Mouse (Mus musculus) forebrain, embryonic 10.5 days (tissue): ENCODE measurements at regions not wholly inside any gene's neighbourhood (a gene's known extent, or its start where the extent isn't known, plus 50 kb on each side); places are given as distances from the start of the nearest gene placed in this dataset.

Source experiments
- DNase-seq: peaks from one replicate; pipeline ENCODE4 v3.0.0-alpha.2; 2017; ENCODE audit warnings: low spot score; ENCODE audit errors: extremely low spot score
- H3K27ac ChIP-seq: fragments of 300-500 bp; sonication (generic); 2 replicates; pipeline ENCODE4 v1.5.1; 2016; ENCODE audit warnings: mild to moderate bottlenecking
- H3K27me3 ChIP-seq: fragments of 300-500 bp; sonication (generic); 2 replicates; pipeline ENCODE4 v1.6.1; 2016; ENCODE audit warnings: mild to moderate bottlenecking; ENCODE audit not compliant: poor library complexity, severe bottlenecking
- H3K36me3 ChIP-seq: fragments of 300-500 bp; sonication (generic); replicated peaks from 2 replicates; pipeline ENCODE4 v1.6.1; 2016; ENCODE audit warnings: mild to moderate bottlenecking, moderate library complexity
- H3K4me1 ChIP-seq: fragments of 300-500 bp; sonication (generic); 2 replicates; pipeline ENCODE4 v1.6.1; 2016
- H3K4me3 ChIP-seq: fragments of 300-500 bp; sonication (generic); 2 replicates; pipeline ENCODE4 v1.5.1; 2016; ENCODE audit warnings: mild to moderate bottlenecking, moderate library complexity
- H3K9me3 ChIP-seq: fragments of 300-500 bp; sonication (generic); 2 replicates; pipeline ENCODE4 v1.6.1; 2016; ENCODE audit warnings: mild to moderate bottlenecking, moderate library complexity
- WGBS: fragments of 180-500 bp; shearing (Covaris S2); methylation state at CpG from one replicate; pipeline ENCODE4 v1.1.7; 2016; 5-methylcytosine and 5-hydroxymethylcytosine counted together

DNA sequence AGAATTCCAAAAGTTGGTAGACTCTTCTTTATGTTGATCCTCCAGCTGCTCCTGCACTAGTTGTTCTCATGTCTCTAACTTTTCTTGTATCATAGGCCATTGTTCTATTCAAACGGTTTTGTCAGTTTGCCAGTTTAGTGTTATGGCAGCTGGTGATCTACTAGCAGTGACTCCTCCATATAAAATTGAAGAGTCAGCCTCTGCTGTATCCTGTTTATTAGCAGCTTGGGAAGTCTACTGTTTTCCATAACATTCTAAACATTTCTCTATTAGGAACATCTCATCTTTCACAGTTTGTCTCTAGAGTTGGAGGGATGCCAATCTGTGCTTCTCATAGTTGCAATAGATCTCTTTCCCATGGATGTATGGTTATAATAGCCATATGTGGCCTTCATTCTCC, 58.6 kb downstream of the Drd1 start:
- H3K4me3 ChIP-seq = no peak overlapping the region
- no peaks in the 10 kb centered on the region for H3K27me3 ChIP-seq
- H3K36me3 ChIP-seq = no peaks in the 10 kb centered on the region
- H3K4me1 ChIP-seq = no peaks in the 10 kb centered on the region
- no peaks in the 10 kb centered on the region for H3K9me3 ChIP-seq
- WGBS = 78% methylated on average over 1 of the region's 1 CpGs
- no peak overlapping the region for H3K27ac ChIP-seq
- no peak for DNase-seq

DNA sequence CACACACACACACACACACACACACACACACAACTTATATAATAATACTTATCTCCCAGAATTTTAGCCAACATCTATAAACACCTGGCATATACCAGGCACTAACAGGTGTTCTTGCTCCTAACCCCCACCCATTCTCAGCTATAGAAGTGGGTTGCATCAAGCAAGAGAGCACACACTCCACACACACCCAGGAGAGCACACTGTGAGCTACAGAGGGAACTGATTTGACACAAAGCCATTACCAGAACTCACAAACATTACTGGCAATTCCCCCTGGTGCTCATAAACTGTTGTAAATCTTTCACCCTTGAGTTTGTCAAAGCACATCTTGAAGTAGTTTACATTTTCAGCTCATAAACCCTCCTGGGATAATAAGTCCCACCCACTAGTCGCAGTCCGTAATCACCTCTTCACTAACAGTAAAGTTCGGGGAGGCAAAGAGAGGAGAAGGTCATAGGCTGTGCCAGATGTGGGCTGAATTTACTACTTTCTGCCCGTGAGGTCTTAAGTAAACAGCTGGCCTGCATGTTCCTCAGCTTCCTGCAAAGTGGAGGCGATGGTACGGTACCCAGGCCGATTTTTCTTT, 62.5 kb downstream of the Drd1 start:
- H3K4me3 ChIP-seq = no peak overlapping the region
- no peak for DNase-seq
- no peaks in the 10 kb centered on the region for H3K4me1 ChIP-seq
- no peaks in the 10 kb centered on the region for H3K9me3 ChIP-seq
- 83% methylated on average over 7 of the region's 7 CpGs for WGBS
- no peaks in the 10 kb centered on the region for H3K27me3 ChIP-seq
- H3K27ac ChIP-seq = no peak overlapping the region
- no peaks in the 10 kb centered on the region for H3K36me3 ChIP-seq

DNA sequence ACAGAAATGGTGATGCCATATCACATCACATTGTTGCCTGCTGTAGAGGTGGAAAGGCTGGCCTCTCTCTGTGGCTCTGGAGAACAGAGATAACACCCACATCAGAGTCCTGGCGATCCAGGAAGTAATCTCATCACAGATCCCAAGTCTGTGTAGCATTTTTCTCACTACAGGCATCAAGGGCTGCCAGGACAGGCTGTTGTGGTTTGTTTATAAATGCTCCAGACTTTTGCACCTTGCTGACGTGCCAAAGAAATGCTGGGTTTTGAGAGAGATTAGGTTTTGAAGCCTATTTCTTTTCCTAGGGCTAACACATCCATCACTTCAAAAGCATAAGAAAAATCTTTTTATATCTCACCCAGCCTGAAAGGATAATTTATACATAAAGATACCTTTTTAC, 76.3 kb downstream of the Drd1 start:
- no peak overlapping the region for H3K27ac ChIP-seq
- no peaks in the 10 kb centered on the region for H3K27me3 ChIP-seq
- DNase-seq = no peak
- 74% methylated on average over 2 of the region's 2 CpGs for WGBS
- H3K4me3 ChIP-seq = no peak overlapping the region
- H3K4me1 ChIP-seq = no peaks in the 10 kb centered on the region
- no peaks in the 10 kb centered on the region for H3K9me3 ChIP-seq
- H3K36me3 ChIP-seq = no peaks in the 10 kb centered on the region

DNA sequence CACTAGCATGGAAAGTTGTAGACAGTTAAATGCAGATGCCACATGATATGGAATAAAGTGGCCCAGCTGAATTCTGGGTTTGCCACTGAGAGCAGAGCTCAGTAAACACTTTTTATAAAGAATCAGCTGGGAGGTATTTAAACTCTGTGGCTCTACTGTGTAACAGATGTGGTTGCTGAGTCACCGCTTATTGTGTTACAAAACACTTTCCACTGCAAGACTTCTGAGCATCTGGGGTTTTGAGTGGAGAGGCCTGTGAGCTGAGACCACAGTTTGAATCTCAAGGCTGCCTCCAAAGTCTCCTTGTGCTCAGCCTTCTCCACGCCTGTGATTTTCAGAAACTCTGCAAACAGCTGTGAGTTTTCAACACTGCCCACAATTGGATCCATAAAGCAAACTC, 86.1 kb downstream of the Drd1 start:
- no peak for DNase-seq
- 94% methylated on average over 2 of the region's 2 CpGs for WGBS
- Histone ChIP-seq H3K4me1 (no peaks in the 10 kb centered on the region), H3K27me3 (no peaks in the 10 kb centered on the region), H3K36me3 (no peaks in the 10 kb centered on the region), H3K27ac (no peak overlapping the region), H3K4me3 (no peak overlapping the region), H3K9me3 (peaks cover 20% of the 10 kb centered on the region)

DNA sequence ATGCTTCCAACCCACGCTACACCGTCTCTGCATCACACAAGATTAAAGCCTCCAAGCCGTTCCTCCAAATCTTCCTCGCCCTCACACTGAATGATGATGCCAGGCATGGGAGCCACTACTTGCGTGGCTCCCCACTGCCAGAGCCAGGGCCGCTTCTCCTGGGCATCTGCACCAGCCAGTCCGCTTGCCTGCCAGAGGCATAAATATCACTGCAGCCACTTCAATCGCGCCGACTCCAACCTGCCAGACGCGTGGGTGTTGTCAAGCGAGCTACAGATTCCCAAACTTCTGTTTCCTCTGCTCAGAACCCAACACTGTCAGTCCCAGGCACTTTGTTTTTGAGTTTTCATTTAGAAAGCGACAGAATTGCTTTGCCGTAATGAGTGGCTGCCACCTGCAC, 99.3 kb downstream of the Drd1 start:
- H3K27me3 ChIP-seq = no peaks in the 10 kb centered on the region
- no peak for DNase-seq
- H3K4me3 ChIP-seq = no peak overlapping the region
- no peak overlapping the region for H3K27ac ChIP-seq
- H3K4me1 ChIP-seq = no peaks in the 10 kb centered on the region
- 93% methylated on average over 15 of the region's 15 CpGs for WGBS
- H3K36me3 ChIP-seq = no peaks in the 10 kb centered on the region
- H3K9me3 ChIP-seq = peaks cover 3% of the 10 kb centered on the region; the same call in 1 of the 2 replicates

DNA sequence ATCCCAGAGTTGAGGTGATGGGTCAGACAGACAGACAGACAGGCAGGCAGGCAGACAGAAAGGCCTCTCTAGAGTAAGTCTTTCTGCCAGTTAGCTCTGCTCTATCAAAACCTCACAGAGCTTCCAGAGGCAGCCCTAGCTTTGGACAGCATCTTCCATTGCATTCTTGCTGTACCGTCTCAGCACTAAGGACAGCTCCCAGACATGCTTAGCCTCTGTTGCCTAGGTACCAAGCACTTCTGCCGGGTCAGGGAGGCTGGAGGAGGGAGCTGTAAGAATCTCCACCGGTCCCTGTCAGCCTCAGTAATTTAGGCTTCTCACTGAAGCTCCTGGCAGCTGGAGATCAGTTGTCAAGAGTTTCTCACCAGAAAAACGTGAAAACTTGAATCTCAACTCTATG, 107.4 kb downstream of the Drd1 start:
- Histone ChIP-seq H3K27me3 (no peaks in the 10 kb centered on the region), H3K4me1 (no peaks in the 10 kb centered on the region), H3K36me3 (no peaks in the 10 kb centered on the region), H3K9me3 (peaks cover 3% of the 10 kb centered on the region; the same call in 1 of the 2 replicates), H3K4me3 (no peak overlapping the region), H3K27ac (no peak overlapping the region)
- 3% methylated on average over 4 of the region's 4 CpGs for WGBS
- DNase-seq = peak; percentile 33

DNA sequence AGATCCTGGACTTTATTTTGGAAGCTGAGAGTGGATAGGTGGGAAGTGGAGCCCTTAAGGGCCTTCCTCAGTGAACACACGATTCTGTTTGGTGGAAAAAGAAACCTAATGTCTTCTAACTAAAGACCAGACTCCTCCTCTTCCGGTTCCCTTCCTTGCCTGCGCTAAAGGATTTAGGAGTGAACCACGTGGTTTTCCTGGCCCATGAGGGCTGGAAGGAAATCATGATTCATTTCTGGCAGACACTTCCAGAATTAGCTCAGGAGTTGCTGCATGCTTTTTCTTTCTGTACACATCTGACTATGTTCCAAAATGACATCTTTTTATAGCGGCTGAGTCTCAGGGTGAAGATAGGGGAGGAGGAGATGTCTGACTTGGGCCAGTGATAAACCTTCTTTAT, 109.8 kb downstream of the Drd1 start:
- Histone ChIP-seq H3K36me3 (no peaks in the 10 kb centered on the region), H3K4me3 (no peak overlapping the region), H3K27ac (no peak overlapping the region), H3K4me1 (no peaks in the 10 kb centered on the region), H3K9me3 (no peaks in the 10 kb centered on the region), H3K27me3 (no peaks in the 10 kb centered on the region)
- WGBS = 73% methylated on average over 5 of the region's 5 CpGs
- no peak for DNase-seq

DNA sequence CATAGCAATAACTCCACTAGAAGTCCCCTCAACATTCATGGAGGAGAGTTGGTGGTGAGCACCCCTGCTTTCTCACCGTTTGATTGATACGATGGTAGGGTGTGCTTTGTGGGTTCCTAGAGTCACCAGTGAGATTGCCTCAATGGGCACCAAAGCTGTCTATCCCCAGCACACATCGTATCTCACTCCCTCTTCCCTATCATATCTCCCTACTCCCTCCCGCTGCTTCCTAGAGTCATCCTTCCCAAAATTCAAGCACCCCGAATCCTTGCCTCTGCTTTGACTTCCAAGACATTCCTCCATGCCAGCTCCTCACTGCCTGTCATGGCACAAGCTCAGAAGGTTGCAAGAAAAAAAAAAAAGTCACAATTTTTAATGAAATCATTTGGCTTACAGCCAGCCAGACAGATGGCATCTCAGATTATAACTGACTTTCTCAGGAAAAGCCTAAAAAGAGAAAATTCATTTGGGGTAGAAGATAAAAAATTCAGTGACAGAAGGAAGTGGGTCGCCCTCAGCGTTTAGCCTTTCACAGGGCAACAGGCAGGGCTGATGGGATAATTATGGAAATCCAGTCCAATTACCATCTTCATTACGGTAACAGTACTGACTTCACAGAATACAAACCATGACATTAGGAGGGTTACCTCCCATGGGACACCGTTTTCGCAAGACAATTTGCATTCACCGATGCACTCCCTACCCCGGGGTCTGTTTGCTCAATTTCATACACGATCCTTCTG, 114.3 kb downstream of the Drd1 start:
- no peaks in the 10 kb centered on the region for H3K4me1 ChIP-seq
- no peak overlapping the region for H3K27ac ChIP-seq
- H3K4me3 ChIP-seq = no peak overlapping the region
- WGBS = 93% methylated on average over 13 of the region's 13 CpGs
- no peaks in the 10 kb centered on the region for H3K9me3 ChIP-seq
- no peaks in the 10 kb centered on the region for H3K36me3 ChIP-seq
- no peaks in the 10 kb centered on the region for H3K27me3 ChIP-seq
- no peak for DNase-seq

DNA sequence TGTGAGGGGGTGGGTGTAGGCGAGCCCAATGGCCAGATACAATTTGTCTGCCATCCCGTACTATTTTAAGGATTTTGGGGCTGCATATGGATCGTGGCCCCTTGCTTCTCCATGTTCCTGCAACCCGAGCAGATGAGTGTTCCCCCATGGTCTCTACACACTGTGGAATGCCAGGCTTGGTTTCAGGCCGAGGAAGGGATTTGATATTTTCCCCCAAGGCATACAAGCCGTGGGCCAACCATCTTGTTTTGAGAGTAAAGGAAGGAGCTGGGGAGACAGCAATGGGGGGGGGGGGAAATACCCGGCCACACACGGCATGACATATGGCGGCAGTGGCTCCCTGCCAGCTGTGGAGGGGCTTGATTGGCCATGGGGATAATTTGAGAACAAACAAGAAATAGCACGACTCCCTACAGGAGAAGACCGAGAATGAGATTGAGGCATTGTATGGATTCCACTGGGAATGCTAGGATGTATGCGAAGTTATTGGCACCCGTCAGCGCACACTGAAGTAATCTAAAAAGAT, 120.3 kb downstream of the Drd1 start:
- 90% methylated on average over 14 of the region's 14 CpGs for WGBS
- no peaks in the 10 kb centered on the region for H3K9me3 ChIP-seq
- no peaks in the 10 kb centered on the region for H3K36me3 ChIP-seq
- no peaks in the 10 kb centered on the region for H3K27me3 ChIP-seq
- no peaks in the 10 kb centered on the region for H3K4me1 ChIP-seq
- no peak overlapping the region for H3K4me3 ChIP-seq
- no peak for DNase-seq
- H3K27ac ChIP-seq = no peak overlapping the region

DNA sequence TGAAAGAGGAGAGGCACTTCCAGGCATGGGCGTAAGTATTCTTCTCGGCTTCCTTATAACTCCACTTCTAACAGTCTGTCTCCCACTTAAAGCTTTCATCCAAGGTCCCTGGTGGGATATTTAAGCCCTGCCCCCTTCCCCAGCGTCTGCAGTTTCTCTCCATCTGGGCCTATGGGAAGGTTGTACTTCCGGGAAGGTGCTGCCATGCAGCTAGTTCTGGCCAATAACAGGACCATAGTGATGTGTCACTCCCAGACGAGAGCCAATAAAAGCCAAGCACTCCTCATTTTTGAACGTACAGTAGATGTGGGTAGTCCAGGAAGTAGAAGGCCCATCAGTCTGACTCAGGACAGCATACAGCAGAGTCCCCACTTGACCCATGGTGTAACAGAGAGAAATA, 121.0 kb downstream of the Drd1 start:
- Histone ChIP-seq H3K27ac (no peak overlapping the region), H3K27me3 (no peaks in the 10 kb centered on the region), H3K36me3 (no peaks in the 10 kb centered on the region), H3K9me3 (no peaks in the 10 kb centered on the region), H3K4me3 (no peak overlapping the region), H3K4me1 (no peaks in the 10 kb centered on the region)
- 85% methylated on average over 6 of the region's 6 CpGs for WGBS
- DNase-seq = no peak

DNA sequence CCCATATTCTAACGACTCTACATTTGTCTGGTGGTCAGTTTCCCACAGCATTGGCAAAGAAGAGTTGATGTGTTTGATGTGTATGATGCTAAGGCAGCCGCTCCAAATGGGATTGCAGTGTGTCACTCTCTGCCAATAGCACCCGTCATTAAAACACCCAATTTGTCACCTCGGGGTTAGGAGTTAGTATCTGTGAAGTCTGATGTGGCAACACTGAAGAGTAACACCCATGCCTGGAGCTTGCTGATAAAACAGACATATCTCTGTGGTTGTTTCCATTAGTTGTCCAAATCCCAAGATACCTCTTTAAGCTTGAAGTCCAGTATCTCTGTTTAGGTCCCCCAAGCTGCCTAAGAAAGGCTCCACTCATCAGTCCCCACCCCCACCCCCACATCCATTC, 129.4 kb downstream of the Drd1 start:
- H3K36me3 ChIP-seq = no peaks in the 10 kb centered on the region
- 89% methylated on average over 4 of the region's 4 CpGs for WGBS
- H3K27me3 ChIP-seq = no peaks in the 10 kb centered on the region
- no peaks in the 10 kb centered on the region for H3K9me3 ChIP-seq
- H3K27ac ChIP-seq = no peak overlapping the region
- no peak overlapping the region for H3K4me3 ChIP-seq
- DNase-seq = no peak
- no peaks in the 10 kb centered on the region for H3K4me1 ChIP-seq

DNA sequence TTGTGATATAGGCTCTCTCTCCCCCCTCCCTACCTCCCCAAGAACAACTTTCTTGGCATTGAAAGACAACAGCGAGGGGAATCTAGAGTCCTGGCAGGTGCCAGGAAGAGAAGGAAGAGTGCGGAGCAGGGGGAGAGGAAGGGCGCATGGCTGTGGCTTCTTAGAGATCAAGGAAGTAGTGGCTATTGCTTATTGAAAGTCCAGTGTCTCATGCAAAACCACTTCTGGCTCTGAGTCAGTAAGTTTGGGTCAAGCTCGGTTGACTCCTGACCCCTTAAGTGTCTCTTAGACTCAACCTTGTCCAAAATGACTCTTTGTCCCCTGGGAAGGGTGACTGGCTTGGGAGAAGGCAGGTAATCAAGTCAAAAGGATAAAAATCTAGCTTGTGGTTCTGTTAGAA, 131.1 kb downstream of the Drd1 start:
- H3K4me3 ChIP-seq = no peak overlapping the region
- no peak for DNase-seq
- no peaks in the 10 kb centered on the region for H3K9me3 ChIP-seq
- 92% methylated on average over 4 of the region's 4 CpGs for WGBS
- no peaks in the 10 kb centered on the region for H3K36me3 ChIP-seq
- no peaks in the 10 kb centered on the region for H3K27me3 ChIP-seq
- H3K27ac ChIP-seq = no peak overlapping the region
- 0 out of 2 replicates have a peak, but pooled peaks cover 3% of the 10 kb centered on the region for H3K4me1 ChIP-seq

DNA sequence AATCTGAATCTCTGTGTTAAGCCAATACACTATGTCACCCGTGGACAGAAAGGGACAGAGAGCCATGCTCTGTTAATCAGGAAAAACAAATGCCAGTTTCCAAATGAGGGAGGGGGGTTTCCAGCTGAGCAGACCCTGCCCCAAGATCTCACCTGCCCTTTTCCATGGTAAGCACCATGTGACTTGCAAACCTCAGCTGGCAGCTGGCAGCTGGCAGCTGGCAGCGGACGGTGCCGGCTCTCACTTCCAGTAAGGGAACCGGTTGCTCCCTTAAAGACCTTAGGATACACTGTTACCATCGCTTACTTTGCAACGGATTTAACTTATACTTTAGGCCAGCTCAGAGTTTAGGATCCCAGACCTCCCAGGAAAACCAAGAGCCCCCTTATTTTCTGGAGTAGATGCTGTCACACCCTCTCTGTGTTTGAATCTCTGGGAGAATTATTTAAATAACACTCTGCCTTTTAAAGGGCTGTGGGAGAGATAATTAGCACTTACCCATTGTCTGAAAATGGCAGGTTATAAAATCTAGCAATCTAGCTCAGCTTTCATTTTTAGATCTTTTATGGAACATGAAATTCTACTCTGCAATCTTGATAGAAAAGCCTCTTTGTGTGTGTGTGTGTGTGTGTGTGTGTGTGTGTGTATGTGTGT, 131.7 kb downstream of the Drd1 start:
- Histone ChIP-seq H3K4me3 (no peak overlapping the region), H3K4me1 (0 out of 2 replicates have a peak, but pooled peaks cover 3% of the 10 kb centered on the region), H3K9me3 (no peaks in the 10 kb centered on the region), H3K27me3 (no peaks in the 10 kb centered on the region), H3K27ac (no peak overlapping the region), H3K36me3 (no peaks in the 10 kb centered on the region)
- DNase-seq = no peak
- 89% methylated on average over 7 of the region's 7 CpGs for WGBS
